Mouse (Mus musculus): ENCODE measurements at regions not wholly inside any gene's neighbourhood (a gene's known extent, or its start where the extent isn't known, plus 50 kb on each side); places are given as distances from the start of the nearest gene placed in this dataset.

DNA sequence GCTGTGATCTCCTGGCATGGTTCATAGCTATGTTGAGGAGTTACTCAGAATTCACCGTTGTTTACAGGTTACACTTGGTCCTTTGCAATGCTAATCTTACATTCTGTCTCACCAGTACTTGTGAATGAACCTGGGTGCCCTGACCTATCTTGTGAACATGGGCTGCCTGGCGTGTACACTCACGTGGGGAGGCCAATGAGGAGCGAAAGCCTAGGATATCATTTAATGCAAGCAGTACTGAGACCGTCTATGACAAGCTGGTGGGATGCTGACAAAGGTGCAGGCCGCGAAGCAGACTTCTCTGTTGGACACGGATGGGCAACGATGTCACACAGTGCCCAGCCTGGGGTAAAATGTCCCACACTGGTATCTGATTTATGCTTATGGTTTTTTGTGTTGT is 66.3 kb downstream of the Gpr6 start:
- no peaks in the 10 kb centered on the region for H3K79me2 ChIP-seq (replicated peaks; ENCODE audit: control insufficient read depth, extremely low read depth, insufficient read depth, poor library complexity, severe bottlenecking)
- dilution Hi-C loops (cut with MboI; ENCODE audit: extremely low pct_ligation_motif_present, extremely low pct_unique_long_range_greater_than_20kb, low sequenced_read_pairs), result no loop called here
- H3K27ac ChIP-seq (ENCODE audit: insufficient read depth, low read depth), result no peak overlapping the region
- H3K36me3 ChIP-seq (replicated peaks in 1 of 2; ENCODE audit: control insufficient read depth in 1 of 2, insufficient read depth in 1 of 2, low read length in 1 of 2), result no peaks in the 10 kb centered on the region
- no peaks in the 10 kb centered on the region for H3K27me3 ChIP-seq (replicated peaks)
- no peak overlapping the region for H3K9ac ChIP-seq (ENCODE audit: insufficient read depth, low read depth)
- H3K9me3 ChIP-seq (replicated peaks; ENCODE audit: low read length), result no peaks in the 10 kb centered on the region
- H3K4me3 ChIP-seq (replicated peaks in 1 of 3; ENCODE audit: low read depth in 2 of 3, low read length in 2 of 3, poor library complexity in 1 of 3), result no peak overlapping the region
- peaks cover 0 to 2% of the 10 kb centered on the region in 2 experiments; a peak in 2 of 4 replicates for H3K4me1 ChIP-seq (ENCODE audit: control insufficient read depth in 1 of 2, insufficient read depth in 2 of 2)
- TF ChIP-seq USF1 (IDR thresholded peaks at IDR 0.05; ENCODE audit: low read depth, low read length) (no peak), USF2 (conservative IDR thresholded peaks at IDR 0.05; ENCODE audit: low read depth, low read length) (no peak), ELF1 (IDR thresholded peaks at IDR 0.05; ENCODE audit: low read depth, low read length) (no peak), EP300 (IDR thresholded peaks at IDR 0.05; ENCODE audit: low read length) (no peak), NRF1 (IDR thresholded peaks at IDR 0.05; ENCODE audit: low read depth, low read length) (no peak), CTCF (conservative IDR thresholded peaks at IDR 0.05 in 1 of 2, IDR thresholded peaks at IDR 0.05 in 1 of 2; ENCODE audit: low read depth in 2 of 2, low read length in 2 of 2) (no peak), RCOR1 (conservative IDR thresholded peaks at IDR 0.05; ENCODE audit: low read depth, low read length) (no peak), TCF12 (IDR thresholded peaks at IDR 0.05; ENCODE audit: low read depth, low read length) (no peak), UBTF (IDR thresholded peaks at IDR 0.05; ENCODE audit: low read depth, low read length) (no peak), POLR2AphosphoS2 (IDR thresholded peaks at IDR 0.05; ENCODE audit: low read depth, low read length) (no peak), JUND (conservative IDR thresholded peaks at IDR 0.05; ENCODE audit: low read depth, low read length) (no peak), KAT2A (IDR thresholded peaks at IDR 0.05; ENCODE audit: insufficient replicate concordance, low read length) (no peak)
- no peak overlapping the region for H3K4me2 ChIP-seq (ENCODE audit: insufficient read depth, low read depth, poor library complexity, severe bottlenecking)
- no peak for DNase-seq (ENCODE audit: extremely low read depth)
- in situ Hi-C loops (cut with MboI; ENCODE audit: low pct_ligation_motif_present, low pct_unique_long_range_greater_than_20kb, low sequenced_read_pairs), result loop anchor here (10.0 to 25.0 kb wide), 2 partner anchors 407 to 499 kb away; no protein-coding TSS in a partner anchor

DNA sequence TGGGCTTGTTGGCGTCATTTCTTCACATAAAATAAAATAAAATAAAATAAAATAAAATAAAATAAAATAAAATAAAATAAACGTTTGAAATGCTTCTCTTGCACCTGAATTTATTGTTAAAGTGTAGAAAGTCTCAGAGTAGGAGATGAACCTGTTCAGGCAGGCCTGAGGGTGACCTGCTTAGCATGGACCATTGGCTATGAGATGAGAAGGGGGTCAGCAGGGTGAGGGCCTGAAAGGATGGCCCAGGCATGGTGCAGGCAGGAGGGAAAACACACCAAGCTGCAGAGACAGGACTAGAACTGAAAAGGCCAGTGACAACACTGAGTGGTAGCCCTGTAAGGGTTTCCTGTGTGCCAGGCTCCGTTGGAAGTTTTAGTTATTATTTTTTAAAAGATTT is 67.3 kb downstream of the Gpr6 start:
- Histone ChIP-seq H3K27me3 (replicated peaks) (no peaks in the 10 kb centered on the region), H3K79me2 (replicated peaks; ENCODE audit: control insufficient read depth, extremely low read depth, insufficient read depth, poor library complexity, severe bottlenecking) (no peaks in the 10 kb centered on the region), H3K9me3 (replicated peaks; ENCODE audit: low read length) (no peaks in the 10 kb centered on the region), H3K9ac (ENCODE audit: insufficient read depth, low read depth) (no peak overlapping the region), H3K36me3 (replicated peaks in 1 of 2; ENCODE audit: control insufficient read depth in 1 of 2, insufficient read depth in 1 of 2, low read length in 1 of 2) (no peaks in the 10 kb centered on the region), H3K4me1 (ENCODE audit: control insufficient read depth in 1 of 2, insufficient read depth in 2 of 2) (peaks cover 0 to 3% of the 10 kb centered on the region in 2 experiments; a peak in 2 of 4 replicates), H3K27ac (ENCODE audit: insufficient read depth, low read depth) (no peak overlapping the region), H3K4me2 (ENCODE audit: insufficient read depth, low read depth, poor library complexity, severe bottlenecking) (no peak overlapping the region), H3K4me3 (replicated peaks in 1 of 3; ENCODE audit: low read depth in 2 of 3, low read length in 2 of 3, poor library complexity in 1 of 3) (no peak overlapping the region)
- in situ Hi-C loops (cut with MboI; ENCODE audit: low pct_ligation_motif_present, low pct_unique_long_range_greater_than_20kb, low sequenced_read_pairs), result loop anchor here (10.0 to 25.0 kb wide), 2 partner anchors 408 to 500 kb away; no protein-coding TSS in a partner anchor
- dilution Hi-C loops (cut with MboI; ENCODE audit: extremely low pct_ligation_motif_present, extremely low pct_unique_long_range_greater_than_20kb, low sequenced_read_pairs), result no loop called here
- DNase-seq (ENCODE audit: extremely low read depth), result no peak
- TF ChIP-seq UBTF (IDR thresholded peaks at IDR 0.05; ENCODE audit: low read depth, low read length), result no peak
- TF ChIP-seq IRF4 (IDR thresholded peaks at IDR 0.05; ENCODE audit: low read depth, low read length), result no peak
- TF ChIP-seq ZNF384 (IDR thresholded peaks at IDR 0.05; ENCODE audit: low read depth, low read length), result no peak
- no peak for TF ChIP-seq ZC3H11A (IDR thresholded peaks at IDR 0.05; ENCODE audit: low read depth, low read length)
- no peak for TF ChIP-seq TBP (conservative IDR thresholded peaks at IDR 0.05; ENCODE audit: low read depth, low read length)
